Mouse (Mus musculus) heart, postnatal 0 days (tissue): ENCODE data around the gene Icam4.
"Not testable (repeated sequence)": the region's sequence is repeated elsewhere in the genome, so short reads cannot be mapped to it uniquely, and the experiment has no call there.

ENCODE experiments used
- CTCF ChIP-seq: IDR thresholded peaks from 2 replicates; pipeline ENCODE4 v1.5.1; 2016; ENCODE audit warnings: antibody characterized with exemption, control low read depth, low read depth
- EP300 ChIP-seq: IDR thresholded peaks from 2 replicates; pipeline ENCODE4 v1.6.1; 2016; ENCODE audit warnings: antibody characterized with exemption, low read depth

- TF ChIP-seq CTCF, EP300: not testable (repeated sequence)
Measured at GRCm38 (mm10) chr9:21044785-21045184, 15.6 kb downstream of the Icam4 start.
